Mouse (Mus musculus) liver, embryonic 14.5 days (tissue): ENCODE data around the gene Esrrg. TPM values are rescaled to one million over a fixed set of nuclear protein-coding genes. Genes with fewer than 3 reads are reported as not detected.

ENCODE experiments used
- ATAC-seq: fragments of 200-750 bp; cut with Nextera tagmentation; 2 replicates; pipeline ENCODE4 v1.8.0; 2017; ENCODE audit warnings: moderate number of reproducible peaks, mild to moderate bottlenecking, moderate library complexity; ENCODE audit not compliant: insufficient read depth
- DNase-seq, 3 experiments: peaks; one replicate each; pipeline ENCODE4 v3.0.0-alpha.2; 2012 to 2013; ENCODE audit warnings: low read depth in 3 of 3, low spot score in 3 of 3
- H3K27ac ChIP-seq: fragments of 300-500 bp; sonication (generic); 2 replicates; pipeline ENCODE4 v1.5.1; 2014; ENCODE audit warnings: moderate library complexity, mild to moderate bottlenecking, control low read depth, inconsistent platforms
- H3K27me3 ChIP-seq: fragments of 300-500 bp; sonication (generic); 2 replicates; pipeline ENCODE4 v1.6.1; 2014; ENCODE audit warnings: mild to moderate bottlenecking, low read length, moderate library complexity; ENCODE audit not compliant: control insufficient read depth, insufficient read depth
- H3K36me3 ChIP-seq: fragments of 300-500 bp; sonication (generic); replicated peaks from 2 replicates; pipeline ENCODE4 v1.6.1; 2014; ENCODE audit warnings: low read depth; ENCODE audit not compliant: control insufficient read depth, insufficient read depth
- H3K4me1 ChIP-seq, 2 experiments: fragments of 200-500 bp in 1 of 2; fragments of 300-500 bp in 1 of 2; sonication (generic) in 1 of 2; replicated peaks; 2 replicates each; pipeline ENCODE4 v1.6.1; 2012 to 2014; ENCODE audit warnings: antibody characterized with exemption in 1 of 2, inconsistent platforms in 1 of 2, low read length in 1 of 2; ENCODE audit not compliant: control insufficient read depth in 2 of 2, insufficient read depth in 2 of 2
- H3K4me2 ChIP-seq: fragments of 300-500 bp; sonication (generic); 2 replicates; pipeline ENCODE4 v1.6.1; 2014; ENCODE audit warnings: low read depth, mild to moderate bottlenecking, control low read depth, moderate library complexity
- H3K4me3 ChIP-seq, 2 experiments: fragments of 200-500 bp in 1 of 2; fragments of 300-500 bp in 1 of 2; sonication (generic) in 1 of 2; 2 replicates each; pipeline ENCODE4 v1.5.1; 2012 to 2014; ENCODE audit warnings: low read depth in 2 of 2, low read length in 2 of 2, mild to moderate bottlenecking in 2 of 2, control low read depth in 1 of 2, inconsistent platforms in 1 of 2, moderate library complexity in 1 of 2; ENCODE audit not compliant: insufficient read depth in 1 of 2
- H3K9ac ChIP-seq: fragments of 300-500 bp; sonication (generic); replicated peaks from 2 replicates; pipeline ENCODE4 v1.6.1; 2014; ENCODE audit warnings: mild to moderate bottlenecking, control low read depth, moderate library complexity
- H3K9me3 ChIP-seq: fragments of 300-500 bp; sonication (generic); 2 replicates; pipeline ENCODE4 v1.6.1; 2016; ENCODE audit warnings: low read length, mixed read lengths; ENCODE audit not compliant: control insufficient read depth
- CTCF ChIP-seq: IDR thresholded peaks from 2 replicates; pipeline ENCODE4 v1.5.1; 2016; ENCODE audit warnings: antibody characterized with exemption, low read depth, control low read depth
- EP300 ChIP-seq: IDR thresholded peaks from 2 replicates; pipeline ENCODE4 v1.6.1; 2016; ENCODE audit warnings: antibody characterized with exemption, low read depth
- WGBS: fragments of 180-500 bp; shearing (Covaris S2); extraction: QIAGEN DNeasy Blood & Tissue Kit; methylation state at CpG from one replicate; pipeline ENCODE4 v1.1.7; 2014; ENCODE audit not compliant: insufficient replicate concordance; 5-methylcytosine and 5-hydroxymethylcytosine counted together
- polyA plus RNA-seq, 2 experiments: library from polyadenylated mRNA; depleted of rRNA in 1 of 2; stranded (reverse) in 1 of 2; unstranded in 1 of 2; fragments of >200 nt; fragmentation: Nextera tagmentation in 1 of 2; extraction: Ambion mirVana in 1 of 2; gene quantifications; 2 replicates each; pipeline versions ENCODE4 v1.2.1 to v1.2.3; 2012 to 2014

Gene Esrrg
- polyA plus RNA-seq, 2 experiments, result 0.03 TPM

GRCm38 (mm10) chr1:188233036-188233724 is 624.6 kb downstream of the Esrrg start:
- H3K36me3 ChIP-seq, result no peaks in the 10 kb centered on the region
- H3K27ac ChIP-seq, result no peak overlapping the region
- DNase-seq (no peak), ATAC-seq (no peak)
- TF ChIP-seq CTCF (no peak), EP300 (no peak)
- H3K9me3 ChIP-seq, result no peaks in the 10 kb centered on the region
- H3K27me3 ChIP-seq, result no peaks in the 10 kb centered on the region
- 56% methylated on average over 5 of the region's 5 CpGs for WGBS
- H3K4me3 ChIP-seq, result no peak overlapping the region
- no peaks in the 10 kb centered on the region for H3K4me1 ChIP-seq
- no peak overlapping the region for H3K9ac ChIP-seq
- no peak overlapping the region for H3K4me2 ChIP-seq

GRCm38 (mm10) chr1:188238636-188239035 is 630.0 kb downstream of the Esrrg start:
- no peak overlapping the region for H3K4me3 ChIP-seq
- no peaks in the 10 kb centered on the region for H3K9me3 ChIP-seq
- no peaks in the 10 kb centered on the region for H3K36me3 ChIP-seq
- ATAC-seq, result no peak
- no peaks in the 10 kb centered on the region for H3K27me3 ChIP-seq
- no peaks in the 10 kb centered on the region for H3K4me1 ChIP-seq
- no peak overlapping the region for H3K9ac ChIP-seq
- TF ChIP-seq EP300, result no peak
- no peak for TF ChIP-seq CTCF
- H3K4me2 ChIP-seq, result no peak overlapping the region
- no peak overlapping the region for H3K27ac ChIP-seq
- DNase-seq, result no peak

- DNase-seq, result no peak
- 68% methylated on average over 10 of the region's 10 CpGs for WGBS
- no peaks in the 10 kb centered on the region for H3K9me3 ChIP-seq
- H3K36me3 ChIP-seq, result no peaks in the 10 kb centered on the region
- no peak for ATAC-seq
- H3K4me3 ChIP-seq, result no peak overlapping the region
- H3K27me3 ChIP-seq, result no peaks in the 10 kb centered on the region
- no peaks in the 10 kb centered on the region for H3K4me1 ChIP-seq
- H3K9ac ChIP-seq, result no peak overlapping the region
- no peak overlapping the region for H3K4me2 ChIP-seq
- no peak for TF ChIP-seq EP300
- no peak overlapping the region for H3K27ac ChIP-seq
Measured at GRCm38 (mm10) chr1:188241766-188242165, 633.2 kb downstream of the Esrrg start.

- H3K27ac ChIP-seq, result no peak overlapping the region
- H3K9me3 ChIP-seq, result no peaks in the 10 kb centered on the region
- no peak for DNase-seq
- no peak overlapping the region for H3K4me2 ChIP-seq
- TF ChIP-seq EP300, result no peak
- TF ChIP-seq CTCF, result no peak
- no peaks in the 10 kb centered on the region for H3K27me3 ChIP-seq
- H3K4me1 ChIP-seq, result no peaks in the 10 kb centered on the region
- WGBS, result 79% methylated on average over 7 of the region's 7 CpGs
- H3K4me3 ChIP-seq, result no peak overlapping the region
- no peaks in the 10 kb centered on the region for H3K36me3 ChIP-seq
- H3K9ac ChIP-seq, result no peak overlapping the region
- no peak for ATAC-seq
Measured at GRCm38 (mm10) chr1:188257500-188257899, 648.9 kb downstream of the Esrrg start.

- no peak overlapping the region for H3K4me3 ChIP-seq
- H3K4me1 ChIP-seq, result no peaks in the 10 kb centered on the region
- no peak for ATAC-seq
- H3K36me3 ChIP-seq, result no peaks in the 10 kb centered on the region
- no peaks in the 10 kb centered on the region for H3K27me3 ChIP-seq
- no peak for DNase-seq
- WGBS, result 60% methylated on average over 6 of the region's 6 CpGs
- no peak overlapping the region for H3K4me2 ChIP-seq
- no peak for TF ChIP-seq CTCF
- TF ChIP-seq EP300, result no peak
- H3K9ac ChIP-seq, result no peak overlapping the region
- no peak overlapping the region for H3K27ac ChIP-seq
- H3K9me3 ChIP-seq, result no peaks in the 10 kb centered on the region
Measured at GRCm38 (mm10) chr1:188260259-188261107, 651.9 kb downstream of the Esrrg start.
